ENCODE assay signal across 29 mouse cellular contexts in the genomic region with DNA sequence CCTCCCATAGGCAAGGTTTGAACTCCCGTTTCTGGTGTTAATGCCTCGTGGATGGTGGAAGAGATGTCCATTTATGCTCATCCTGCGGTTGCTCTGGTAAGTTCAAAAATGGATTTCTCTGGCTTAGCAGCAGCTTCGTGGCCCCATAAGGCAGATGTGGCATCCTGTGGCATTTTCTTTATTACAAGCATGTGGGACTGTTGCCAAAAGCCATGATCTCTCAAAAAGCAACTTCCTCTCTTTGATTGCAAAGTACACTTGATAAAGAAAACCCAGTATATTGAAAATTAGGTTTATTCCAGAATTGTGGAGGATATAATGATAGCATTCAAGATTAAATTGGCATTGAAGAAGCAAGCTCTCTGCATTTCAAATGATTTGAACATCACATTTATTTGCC. TPM values are rescaled to one million over a fixed set of nuclear protein-coding genes. Genes with fewer than 3 reads are reported as not detected.
DNase-seq lines count a peak whose midpoint lies in the region; TF ChIP-seq lines count a peak whose summit lies in the region.
"Had no signal": no experiment of that assay in that cellular context is flagged by ENCODE, and none has a peak within 500 bp of the region (broad histone marks: within the 10 kb centered on the region; RNA-seq: fewer than 3 reads in every experiment).

No protein-coding gene starts in this region.

- no peak overlapping the region for H3K4me3 ChIP-seq in MEL (ENCODE audit: control insufficient read depth in 1 of 2, insufficient read depth in 1 of 2, low read depth in 2 of 2, low read length in 2 of 2)

- TF ChIP-seq POLR2A in MEL (IDR thresholded peaks at IDR 0.05; ENCODE audit: control insufficient read depth in 1 of 2, insufficient read depth in 1 of 2, low read depth in 1 of 2, low read length in 2 of 2, poor library complexity in 1 of 2) = no peak

- no peaks in the 10 kb centered on the region for H3K27me3 ChIP-seq in MEL (ENCODE audit: control insufficient read depth in 1 of 2, insufficient read depth in 2 of 2, low read length in 2 of 2)
- H3K27me3 ChIP-seq: CH12.LX, Patski had no signal

- peak; percentile 28 to 54; a peak in 3 of 4 replicates for TF ChIP-seq EP300 in MEL (IDR thresholded peaks at IDR 0.05; ENCODE audit: low read depth in 1 of 2, low read length in 2 of 2)

- no peaks in the 10 kb centered on the region for H3K79me2 ChIP-seq in MEL (ENCODE audit: control insufficient read depth, insufficient read depth, low read length, poor library complexity)

- peaks cover 0 to 2% of the 10 kb centered on the region in 2 experiments; a peak in 1 of 4 replicates for H3K4me1 ChIP-seq in MEL (ENCODE audit: control insufficient read depth in 1 of 2, insufficient read depth in 2 of 2, low read length in 2 of 2)

- no peak for TF ChIP-seq RAD21 in MEL (IDR thresholded peaks at IDR 0.05; ENCODE audit: low read depth, low read length)

- H3K36me3 ChIP-seq in MEL (ENCODE audit: control insufficient read depth in 1 of 2, insufficient read depth in 2 of 2, low read length in 2 of 2) = peaks cover 0 to 3% of the 10 kb centered on the region in 2 experiments; a peak in 1 of 4 replicates
- H3K36me3 ChIP-seq: G1E had no signal

- H3K27ac ChIP-seq in MEL (ENCODE audit: control insufficient read depth, low read depth, low read length) = no peak overlapping the region

- no peaks in the 10 kb centered on the region for H3K9me3 ChIP-seq in MEL (replicated peaks; ENCODE audit: insufficient read depth, low read length)
- H3K9me3 ChIP-seq: G1E had no signal

- TF ChIP-seq CTCF in MEL (IDR thresholded peaks at IDR 0.05 in 2 of 3, conservative IDR thresholded peaks at IDR 0.05 in 1 of 3; ENCODE audit: control insufficient read depth in 1 of 3, insufficient read depth in 1 of 3, low read depth in 2 of 3, low read length in 3 of 3, poor library complexity in 1 of 3, severe bottlenecking in 1 of 3) = no peak

- DNase-seq in 416B (ENCODE audit: low read depth) (peak; percentile 60), MEL (ENCODE audit: low read depth, low spot score) (peak; percentile 85), MEL-GATA-1-ER (ENCODE audit: extremely low read depth, low read depth) (peak; percentile 9)
- no peak for DNase-seq in kidney, postnatal 10 days
- DNase-seq in layer of hippocampus, adult 18-20 months (ENCODE audit: low spot score in 2 of 2) = no peak
- no peak for DNase-seq in cerebellum, adult 11 months
- DNase-seq: adrenal gland, adult 2 months; adrenal gland, adult 8-10 months; adrenal gland, postnatal 10 days; adrenal gland, postnatal 14 days; adrenal gland, postnatal 25 days; adrenal gland, postnatal 36 days; B cell, adult 2 months; cerebellum, adult 11-12 months; cerebellum, adult 18-20 months; cerebellum, adult 2 months; cerebellum, adult 8-10 months; cerebellum, adult 9-10 months; cerebellum, adult 9-11 months had no signal

- no peak overlapping the region for H3K9ac ChIP-seq in MEL (ENCODE audit: control insufficient read depth, low read depth, low read length, poor library complexity, severe bottlenecking)

TF ChIP-seq in MEL, 35 proteins besides CTCF, POLR2A, EP300 and RAD21:
- TF ChIP-seq SIN3A (IDR thresholded peaks at IDR 0.05; ENCODE audit: low read length) (no peak), RCOR1 (IDR thresholded peaks at IDR 0.05; ENCODE audit: low read depth, low read length) (peak; percentile 60; the same call in 1 of the 2 replicates), MAZ (IDR thresholded peaks at IDR 0.05; ENCODE audit: low read depth, low read length) (no peak), MXI1 (IDR thresholded peaks at IDR 0.05; ENCODE audit: low read depth, low read length) (no peak), TAL1 (IDR thresholded peaks at IDR 0.05; ENCODE audit: low read length) (no peak), ZKSCAN1 (IDR thresholded peaks at IDR 0.05; ENCODE audit: low read depth, low read length) (no peak), MAX (IDR thresholded peaks at IDR 0.05; ENCODE audit: low read length) (no peak)

RNA-seq across cellular contexts. Expression of a gene that starts 20.7 kb away (rescaled TPM):
- total RNA-seq in MEL (2012; rRNA removed) = not detected in 2 replicates
- polyA plus RNA-seq in MEL (2012; ENCODE audit: insufficient read depth in 1 of 2, insufficient read length in 2 of 2, low read depth in 1 of 2, low replicate concordance in 2 of 2, missing spikeins in 1 of 2) = not detected
- total RNA-seq in layer of hippocampus, adult 18-20 months (2021) = not detected
- total RNA-seq: adrenal gland, adult 18-20 months; adrenal gland, adult 2 months; adrenal gland, adult 8-10 months; adrenal gland, postnatal 10 days; adrenal gland, postnatal 14 days; adrenal gland, postnatal 25 days; adrenal gland, postnatal 36 days; adrenal gland, postnatal 4 days; CH12.LX; ES-E14 had no signal
- polyA plus RNA-seq: adrenal gland, adult 2 months; brain, embryonic 14.5 days; C2C12; CD4-positive, CD25-positive, alpha-beta regulatory T cell, adult 4 months; cerebellum, adult 2 months; G1E; Patski had no signal

RNA-seq across cellular contexts. Expression of a gene that starts 29.8 kb away (rescaled TPM):
- total RNA-seq in MEL (2012; rRNA removed) = not detected in 2 replicates
- not detected for polyA plus RNA-seq in MEL (2012; ENCODE audit: insufficient read depth in 1 of 2, insufficient read length in 2 of 2, low read depth in 1 of 2, low replicate concordance in 2 of 2, missing spikeins in 1 of 2)
- not detected for total RNA-seq in layer of hippocampus, adult 18-20 months (2021)
- total RNA-seq: adrenal gland, adult 18-20 months; adrenal gland, adult 2 months; adrenal gland, adult 8-10 months; adrenal gland, postnatal 10 days; adrenal gland, postnatal 14 days; adrenal gland, postnatal 25 days; adrenal gland, postnatal 36 days; adrenal gland, postnatal 4 days; CH12.LX; ES-E14; G1E had no signal
- polyA plus RNA-seq: activated CD4-positive, CD25-positive, alpha-beta regulatory T cell, adult 4 months; adrenal gland, adult 2 months; brain, embryonic 14.5 days; C2C12; CD4-positive, CD25-positive, alpha-beta regulatory T cell, adult 4 months; cerebellum, adult 2 months; G1E; Patski had no signal

Comparison
In these comparisons a context has a peak if more than half of its experiments do, and no peak if none do; other contexts are left out.
1. DNase-seq: peak in 416B (single experiment), MEL (single experiment) and MEL-GATA-1-ER (single experiment); none in kidney, postnatal 10 days (single experiment), layer of hippocampus, adult 18-20 months (0 of 2) and cerebellum, adult 11 months (single experiment).